Mouse (Mus musculus): Measurements from ENCODE around the gene Slc1a3. TPM values are rescaled to one million over a fixed set of nuclear protein-coding genes. Genes with fewer than 3 reads are reported as not detected.
A peak's percentile ranks its signal among the peaks of the same experiment; 100 is the strongest.

The Slc1a3 gene
- polyA plus RNA-seq, 1 experiment from 2014 or later, result 50.2 TPM

DNA sequence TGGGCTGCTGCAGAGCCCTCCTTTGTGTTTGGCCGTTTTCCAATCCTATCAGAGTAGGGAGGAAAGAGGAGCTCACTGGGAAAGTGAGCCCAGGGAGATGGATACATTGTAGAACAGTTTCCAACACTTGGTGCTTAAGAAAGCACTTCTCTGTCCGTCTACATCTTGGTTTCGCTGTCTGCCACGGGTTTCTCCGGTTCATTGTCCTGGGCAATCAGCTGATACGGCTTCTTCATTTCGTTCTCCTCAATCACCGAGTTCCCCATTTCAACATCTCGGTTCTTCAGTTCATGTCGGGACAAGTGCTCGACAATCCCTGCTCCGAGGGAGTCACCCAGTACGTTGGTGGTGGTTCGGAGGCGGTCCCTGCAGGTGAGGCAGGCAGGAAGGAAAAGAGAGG, 74.6 kb downstream of the Slc1a3 start:
- WGBS, result 96% methylated on average over 15 of the region's 15 CpGs

DNA sequence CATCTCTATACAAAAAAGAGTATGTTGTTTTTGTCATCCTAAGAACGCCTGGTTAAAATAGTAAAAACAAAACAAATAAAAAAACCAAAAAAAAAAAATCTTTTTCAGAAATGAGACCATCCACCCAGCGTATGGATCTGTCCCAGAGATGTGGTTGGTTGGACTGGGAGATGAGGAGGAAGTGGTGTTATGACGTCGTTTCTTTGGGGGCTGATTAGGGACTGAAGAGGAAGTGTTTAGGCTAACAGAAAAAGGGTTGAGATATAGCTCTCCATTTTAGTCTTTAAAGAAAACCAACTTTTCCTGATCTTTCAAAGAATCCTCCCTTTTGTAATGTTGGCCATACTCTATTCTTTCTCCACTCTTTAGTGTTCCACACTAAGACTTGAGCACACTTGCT, 75.8 kb downstream of the Slc1a3 start:
- no peak overlapping the region for H3K4me3 ChIP-seq (ENCODE audit: low read depth, low read length)
- H3K9ac ChIP-seq (ENCODE audit: low read depth, low read length), result no peak overlapping the region
- H3K4me1 ChIP-seq (replicated peaks; ENCODE audit: control insufficient read depth, insufficient read depth, low read length), result peaks cover 3% of the 10 kb centered on the region; the same call in 1 of the 2 replicates
- no peaks in the 10 kb centered on the region for H3K36me3 ChIP-seq (ENCODE audit: control insufficient read depth, insufficient read depth, low read length)
- no peak overlapping the region for H3K27ac ChIP-seq (ENCODE audit: low read depth, low read length)
- ATAC-seq (ENCODE audit: low FRiP score) (no peak), DNase-seq (ENCODE audit: low spot score) (no peak)
- H3K9me3 ChIP-seq (ENCODE audit: control insufficient read depth, low read length), result no peaks in the 10 kb centered on the region
- peaks cover 2% of the 10 kb centered on the region; the same call in 1 of the 2 replicates for H3K27me3 ChIP-seq (ENCODE audit: control insufficient read depth, insufficient read depth, low read length)
- no peak overlapping the region for H3K4me2 ChIP-seq (replicated peaks; ENCODE audit: low read depth, low read length)
- WGBS, result 88% methylated on average over 4 of the region's 4 CpGs

More for the DNA sequence above, 74.6 kb downstream of the Slc1a3 start:
- Histone ChIP-seq H3K4me1 (replicated peaks; ENCODE audit: control insufficient read depth, insufficient read depth, low read length) (peaks cover 3% of the 10 kb centered on the region; the same call in 1 of the 2 replicates), H3K9ac (ENCODE audit: low read depth, low read length) (no peak overlapping the region), H3K36me3 (ENCODE audit: control insufficient read depth, insufficient read depth, low read length) (no peaks in the 10 kb centered on the region), H3K9me3 (ENCODE audit: control insufficient read depth, low read length) (no peaks in the 10 kb centered on the region), H3K27ac (ENCODE audit: low read depth, low read length) (no peak overlapping the region), H3K4me2 (replicated peaks; ENCODE audit: low read depth, low read length) (no peak overlapping the region), H3K27me3 (ENCODE audit: control insufficient read depth, insufficient read depth, low read length) (peaks cover 2% of the 10 kb centered on the region; the same call in 1 of the 2 replicates), H3K4me3 (ENCODE audit: low read depth, low read length) (no peak overlapping the region)
- no peak for DNase-seq (ENCODE audit: low spot score)
- ATAC-seq (ENCODE audit: low FRiP score), result no peak

DNA sequence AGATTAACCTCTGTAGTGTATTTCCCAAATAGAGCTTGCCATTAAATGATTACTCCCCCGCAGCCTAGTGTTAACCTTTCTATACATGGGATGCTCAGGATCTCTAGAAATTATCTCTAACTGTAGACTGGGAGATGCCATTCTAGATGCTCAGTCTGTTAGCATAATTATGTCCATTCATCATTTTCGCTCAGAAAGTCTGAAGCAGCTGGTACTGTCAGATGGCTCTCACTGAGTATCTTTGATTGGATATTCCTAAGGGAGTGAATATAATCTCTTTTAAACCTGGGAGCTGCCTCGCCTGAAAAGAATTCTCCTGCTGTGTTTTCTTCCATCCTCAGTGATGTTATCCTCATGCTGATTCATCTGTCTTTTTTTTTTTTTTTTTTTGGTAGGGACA, 76.2 kb downstream of the Slc1a3 start:
- no peak overlapping the region for H3K4me2 ChIP-seq (replicated peaks; ENCODE audit: low read depth, low read length)
- ATAC-seq (ENCODE audit: low FRiP score) (no peak), DNase-seq (ENCODE audit: low spot score) (no peak)
- no peak overlapping the region for H3K9ac ChIP-seq (ENCODE audit: low read depth, low read length)
- no peak overlapping the region for H3K4me3 ChIP-seq (ENCODE audit: low read depth, low read length)
- peaks cover 3% of the 10 kb centered on the region; the same call in 1 of the 2 replicates for H3K4me1 ChIP-seq (replicated peaks; ENCODE audit: control insufficient read depth, insufficient read depth, low read length)
- H3K36me3 ChIP-seq (ENCODE audit: control insufficient read depth, insufficient read depth, low read length), result no peaks in the 10 kb centered on the region
- H3K27me3 ChIP-seq (ENCODE audit: control insufficient read depth, insufficient read depth, low read length), result peaks cover 2% of the 10 kb centered on the region; the same call in 1 of the 2 replicates
- H3K27ac ChIP-seq (ENCODE audit: low read depth, low read length), result no peak overlapping the region
- 62% methylated on average over 3 of the region's 3 CpGs for WGBS
- H3K9me3 ChIP-seq (ENCODE audit: control insufficient read depth, low read length), result no peaks in the 10 kb centered on the region

DNA sequence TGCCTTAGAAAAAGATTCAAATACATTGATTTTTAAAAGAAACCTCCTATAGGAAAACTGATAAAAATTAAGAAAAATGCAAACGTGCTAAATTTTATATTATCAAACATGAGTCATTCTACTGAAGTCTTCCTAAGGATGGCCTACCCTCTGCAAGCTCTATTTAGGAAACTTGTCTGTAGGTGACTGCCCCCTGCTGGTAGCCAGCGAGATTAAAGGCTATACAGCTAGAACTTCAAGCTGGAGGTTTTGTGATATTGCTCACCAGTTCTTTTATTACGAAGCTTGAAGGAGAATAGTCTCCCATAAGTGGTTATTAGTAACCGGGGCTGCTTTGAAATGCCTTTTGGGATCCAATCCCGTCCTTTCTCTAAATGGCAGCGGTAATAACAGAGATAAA, 77.2 kb downstream of the Slc1a3 start:
- H3K4me3 ChIP-seq (ENCODE audit: low read depth, low read length), result no peak overlapping the region
- H3K27ac ChIP-seq (ENCODE audit: low read depth, low read length), result no peak overlapping the region
- H3K9ac ChIP-seq (ENCODE audit: low read depth, low read length), result no peak overlapping the region
- H3K9me3 ChIP-seq (ENCODE audit: control insufficient read depth, low read length), result no peaks in the 10 kb centered on the region
- H3K4me1 ChIP-seq (replicated peaks; ENCODE audit: control insufficient read depth, insufficient read depth, low read length), result peaks cover 3% of the 10 kb centered on the region; the same call in 1 of the 2 replicates
- ATAC-seq (ENCODE audit: low FRiP score) (no peak), DNase-seq (ENCODE audit: low spot score) (peak; percentile 73)
- WGBS, result 64% methylated on average over 6 of the region's 6 CpGs
- no peak overlapping the region for H3K4me2 ChIP-seq (replicated peaks; ENCODE audit: low read depth, low read length)
- H3K36me3 ChIP-seq (ENCODE audit: control insufficient read depth, insufficient read depth, low read length), result no peaks in the 10 kb centered on the region
- peaks cover 2% of the 10 kb centered on the region; the same call in 1 of the 2 replicates for H3K27me3 ChIP-seq (ENCODE audit: control insufficient read depth, insufficient read depth, low read length)

GRCm38 (mm10) chr15:8632361-8632760, 78.2 kb downstream of the Slc1a3 start:
- H3K4me2 ChIP-seq (replicated peaks; ENCODE audit: low read depth, low read length), result no peak overlapping the region
- H3K27ac ChIP-seq (ENCODE audit: low read depth, low read length), result 0 out of 2 replicates have a peak overlapping the region, but pooled peaks have one; percentile 11
- H3K4me3 ChIP-seq (ENCODE audit: low read depth, low read length), result no peak overlapping the region
- no peak overlapping the region for H3K9ac ChIP-seq (ENCODE audit: low read depth, low read length)
- peaks cover 2% of the 10 kb centered on the region for H3K27me3 ChIP-seq (ENCODE audit: control insufficient read depth, insufficient read depth, low read length)
- H3K4me1 ChIP-seq (replicated peaks; ENCODE audit: control insufficient read depth, insufficient read depth, low read length), result peaks cover 3% of the 10 kb centered on the region; the same call in 1 of the 2 replicates
- no peaks in the 10 kb centered on the region for H3K36me3 ChIP-seq (ENCODE audit: control insufficient read depth, insufficient read depth, low read length)
- DNase-seq (ENCODE audit: low spot score) (peak; percentile 67), ATAC-seq (ENCODE audit: low FRiP score) (peak; percentile 65)
- no peaks in the 10 kb centered on the region for H3K9me3 ChIP-seq (ENCODE audit: control insufficient read depth, low read length)
- 5% methylated on average over 10 of the region's 10 CpGs for WGBS

DNA sequence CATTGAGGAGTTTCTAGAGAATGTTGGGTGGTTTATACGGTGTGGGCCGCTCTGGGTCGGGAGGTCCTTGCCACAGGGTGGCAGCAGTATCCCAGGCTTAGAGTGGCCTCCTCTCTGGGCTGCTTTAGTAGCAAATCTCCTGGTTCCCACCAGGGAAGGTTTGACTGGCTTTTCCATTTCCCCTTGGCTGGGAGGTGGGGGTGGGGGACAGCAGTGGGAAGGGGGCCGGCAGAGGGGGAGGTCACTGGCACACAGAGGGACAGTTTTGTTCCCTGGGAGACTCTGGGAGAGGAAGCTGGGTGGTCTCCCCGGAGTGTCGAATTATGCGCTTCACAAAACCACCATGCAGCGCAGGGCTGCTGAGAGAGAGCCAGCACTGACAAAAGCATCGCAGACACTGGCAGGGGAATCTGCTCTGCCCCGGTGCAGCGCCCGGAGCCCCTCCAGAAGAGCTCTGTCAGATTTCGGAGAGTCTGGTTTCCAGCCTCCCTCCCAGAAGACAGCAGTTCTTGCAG, 81.2 kb downstream of the Slc1a3 start:
- H3K27ac ChIP-seq (ENCODE audit: low read depth, low read length), result peak overlapping the region; percentile 39; the same call in 1 of the 2 replicates
- DNase-seq (ENCODE audit: low spot score) (peak; percentile 84), ATAC-seq (ENCODE audit: low FRiP score) (peak; percentile 93)
- H3K36me3 ChIP-seq (ENCODE audit: control insufficient read depth, insufficient read depth, low read length), result no peaks in the 10 kb centered on the region
- H3K9me3 ChIP-seq (ENCODE audit: control insufficient read depth, low read length), result no peaks in the 10 kb centered on the region
- WGBS, result under 1% methylated on average over 13 of the region's 13 CpGs
- peaks cover 3% of the 10 kb centered on the region; the same call in 1 of the 2 replicates for H3K4me1 ChIP-seq (replicated peaks; ENCODE audit: control insufficient read depth, insufficient read depth, low read length)
- H3K9ac ChIP-seq (ENCODE audit: low read depth, low read length), result peak overlapping the region; percentile 53
- peak overlapping the region; percentile 31 for H3K4me3 ChIP-seq (ENCODE audit: low read depth, low read length)
- peaks cover 2% of the 10 kb centered on the region for H3K27me3 ChIP-seq (ENCODE audit: control insufficient read depth, insufficient read depth, low read length)
- H3K4me2 ChIP-seq (replicated peaks; ENCODE audit: low read depth, low read length), result peak overlapping the region; percentile 63

DNA sequence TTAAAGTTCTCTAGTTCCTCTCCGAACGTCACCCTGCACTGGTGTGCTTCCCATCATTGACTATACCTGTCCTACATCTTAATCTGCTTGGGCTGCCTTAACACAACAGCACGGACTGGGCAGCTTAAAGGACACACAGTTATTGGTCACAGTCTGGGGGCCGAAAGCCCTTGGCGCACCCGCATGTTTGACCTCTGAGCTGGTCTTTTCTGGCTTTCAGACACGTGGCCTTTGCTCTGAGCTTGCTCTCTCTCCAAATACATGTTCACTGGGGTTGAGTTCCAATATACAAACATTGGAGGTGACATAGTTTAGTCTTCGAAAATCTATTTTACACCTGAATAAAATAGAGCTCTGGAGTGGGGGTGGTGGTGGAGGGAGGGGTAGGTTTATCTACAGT, 82.4 kb downstream of the Slc1a3 start:
- ATAC-seq (ENCODE audit: low FRiP score), result no peak
- H3K4me3 ChIP-seq (ENCODE audit: low read depth, low read length), result no peak overlapping the region

DNA sequence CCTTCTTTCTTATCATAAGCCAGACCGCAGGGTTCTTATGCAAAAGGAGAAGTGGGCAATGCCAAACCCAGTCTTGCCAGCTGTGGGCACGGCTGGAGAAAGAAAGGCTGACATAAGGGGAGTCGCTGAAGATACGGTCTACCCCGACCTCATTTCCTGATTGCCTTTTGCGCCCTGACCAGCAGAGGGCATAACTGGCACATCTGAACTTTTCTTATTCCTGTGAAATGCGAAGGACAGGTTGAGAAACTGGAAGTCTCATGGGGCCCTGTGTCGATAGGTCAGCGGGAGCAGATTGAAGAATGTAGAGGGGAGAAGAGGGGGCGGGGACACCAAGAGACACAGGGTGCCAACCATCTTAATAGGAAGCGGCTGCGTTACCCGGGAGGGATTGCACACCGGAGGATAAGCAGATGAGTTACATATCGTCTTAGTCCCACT, 83.4 kb downstream of the Slc1a3 start:
- ATAC-seq (ENCODE audit: low FRiP score) (peak; percentile 13; the same call in 1 of the 2 replicates), DNase-seq (ENCODE audit: low spot score) (peak; percentile 84)
- Histone ChIP-seq H3K9me3 (ENCODE audit: control insufficient read depth, low read length) (no peaks in the 10 kb centered on the region), H3K4me3 (ENCODE audit: low read depth, low read length) (peak overlapping the region; percentile 22), H3K9ac (ENCODE audit: low read depth, low read length) (no peak overlapping the region), H3K27me3 (ENCODE audit: control insufficient read depth, insufficient read depth, low read length) (peaks cover 2% of the 10 kb centered on the region), H3K36me3 (ENCODE audit: control insufficient read depth, insufficient read depth, low read length) (no peaks in the 10 kb centered on the region), H3K4me2 (replicated peaks; ENCODE audit: low read depth, low read length) (peak overlapping the region; percentile 55), H3K27ac (ENCODE audit: low read depth, low read length) (no peak overlapping the region), H3K4me1 (replicated peaks; ENCODE audit: control insufficient read depth, insufficient read depth, low read length) (peaks cover 3% of the 10 kb centered on the region; the same call in 1 of the 2 replicates)
- WGBS, result 4% methylated on average over 15 of the region's 15 CpGs

More for the DNA sequence above, 82.4 kb downstream of the Slc1a3 start:
- no peak for DNase-seq (ENCODE audit: low spot score)
- Histone ChIP-seq H3K9ac (ENCODE audit: low read depth, low read length) (no peak overlapping the region), H3K27ac (ENCODE audit: low read depth, low read length) (no peak overlapping the region), H3K27me3 (ENCODE audit: control insufficient read depth, insufficient read depth, low read length) (peaks cover 2% of the 10 kb centered on the region), H3K36me3 (ENCODE audit: control insufficient read depth, insufficient read depth, low read length) (no peaks in the 10 kb centered on the region), H3K4me1 (replicated peaks; ENCODE audit: control insufficient read depth, insufficient read depth, low read length) (peaks cover 3% of the 10 kb centered on the region; the same call in 1 of the 2 replicates), H3K4me2 (replicated peaks; ENCODE audit: low read depth, low read length) (no peak overlapping the region), H3K9me3 (ENCODE audit: control insufficient read depth, low read length) (no peaks in the 10 kb centered on the region)
- 66% methylated on average over 8 of the region's 8 CpGs for WGBS

GRCm38 (mm10) chr15:8625370-8625769, 85.2 kb downstream of the Slc1a3 start:
- ATAC-seq (ENCODE audit: low FRiP score) (no peak), DNase-seq (ENCODE audit: low spot score) (no peak)
- Histone ChIP-seq H3K4me3 (ENCODE audit: low read depth, low read length) (no peak overlapping the region), H3K36me3 (ENCODE audit: control insufficient read depth, insufficient read depth, low read length) (no peaks in the 10 kb centered on the region), H3K27me3 (ENCODE audit: control insufficient read depth, insufficient read depth, low read length) (no peaks in the 10 kb centered on the region; the same call in 1 of the 2 replicates), H3K9ac (ENCODE audit: low read depth, low read length) (no peak overlapping the region), H3K9me3 (ENCODE audit: control insufficient read depth, low read length) (no peaks in the 10 kb centered on the region), H3K4me1 (replicated peaks; ENCODE audit: control insufficient read depth, insufficient read depth, low read length) (no peaks in the 10 kb centered on the region; the same call in 1 of the 2 replicates), H3K27ac (ENCODE audit: low read depth, low read length) (no peak overlapping the region), H3K4me2 (replicated peaks; ENCODE audit: low read depth, low read length) (no peak overlapping the region)
- 57% methylated on average over 7 of the region's 7 CpGs for WGBS

All from hindbrain, embryonic 11.5 days (tissue).